Mouse (Mus musculus): ENCODE data around the gene Armh3.
"Not testable (repeated sequence)": the region's sequence is repeated elsewhere in the genome, so short reads cannot be mapped to it uniquely, and the experiment has no call there.

The Armh3 gene

DNA sequence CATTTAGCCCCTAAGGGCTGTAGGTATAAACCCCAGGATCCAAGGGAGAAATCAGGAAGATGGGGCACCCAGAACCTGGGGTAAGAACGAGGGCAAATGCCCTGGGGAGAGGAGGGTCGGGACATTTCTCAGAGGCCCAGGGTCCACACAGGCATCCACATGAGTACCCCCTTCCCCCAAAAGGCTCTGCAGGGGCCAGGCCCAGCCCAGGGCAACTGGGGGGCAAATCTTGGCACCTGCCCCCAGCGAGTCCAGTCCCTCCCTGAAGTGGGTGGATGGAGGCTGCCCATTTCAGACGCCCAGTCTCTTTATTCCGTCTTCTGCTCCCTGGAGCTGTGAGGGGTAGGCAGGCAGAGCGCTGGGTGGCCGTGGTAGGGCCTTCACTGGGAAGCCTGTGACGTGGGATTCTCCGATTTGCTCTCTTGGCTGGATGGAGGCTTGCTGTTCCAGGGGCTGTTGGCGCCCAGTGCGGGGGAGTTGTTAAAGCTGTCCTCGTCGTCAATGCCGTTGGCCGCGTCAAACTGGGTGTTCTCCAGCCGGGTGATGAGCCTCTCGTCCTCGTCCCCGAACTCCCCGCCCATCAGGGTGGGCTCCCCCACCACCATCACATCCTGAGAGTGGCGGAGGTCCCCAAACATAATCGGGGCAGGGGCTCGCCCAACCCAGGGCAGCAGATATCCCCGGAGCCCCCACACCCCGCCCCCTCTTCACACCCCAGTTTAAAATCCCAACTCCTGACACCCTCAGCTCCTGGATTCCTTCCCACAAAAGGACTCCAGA is 34.6 kb upstream of the Armh3 start:
- no peak for DNase-seq

DNA sequence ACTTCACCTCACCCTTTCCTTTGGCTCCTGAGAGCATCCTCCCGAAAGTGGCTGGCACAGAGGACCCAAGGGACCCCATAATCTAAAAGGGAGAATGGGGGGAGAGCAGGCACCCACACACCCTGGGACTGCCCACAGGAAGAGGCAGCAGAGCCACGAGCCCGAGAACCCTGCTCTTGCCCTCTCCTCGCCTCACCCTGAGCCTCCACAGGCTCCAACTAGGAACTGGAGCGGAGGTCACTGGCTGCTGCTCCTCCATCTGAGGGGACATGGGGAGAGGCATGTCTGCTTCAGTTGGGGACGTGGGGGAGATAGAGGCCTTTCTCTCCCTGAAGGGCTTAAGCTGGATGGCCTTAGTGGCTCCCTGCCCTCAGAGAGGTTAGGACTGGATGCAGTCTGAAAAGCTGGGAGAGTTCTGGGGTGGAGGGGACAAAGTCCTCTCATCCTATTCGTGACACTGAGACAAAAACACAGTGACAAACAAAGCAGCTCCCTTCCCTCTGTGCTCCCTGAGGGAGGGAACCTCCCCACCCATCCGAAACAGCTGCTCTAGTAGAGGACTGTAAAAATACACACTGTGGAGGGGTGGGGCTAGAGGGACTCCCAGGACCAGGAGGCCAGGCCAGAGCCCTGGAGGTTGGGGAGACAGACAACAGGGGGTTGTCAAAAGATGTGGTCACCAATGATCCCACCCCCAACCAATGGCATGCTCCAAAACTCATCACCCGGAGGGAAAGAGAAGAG is 33.6 kb upstream of the Armh3 start:
- no peak for DNase-seq

DNA sequence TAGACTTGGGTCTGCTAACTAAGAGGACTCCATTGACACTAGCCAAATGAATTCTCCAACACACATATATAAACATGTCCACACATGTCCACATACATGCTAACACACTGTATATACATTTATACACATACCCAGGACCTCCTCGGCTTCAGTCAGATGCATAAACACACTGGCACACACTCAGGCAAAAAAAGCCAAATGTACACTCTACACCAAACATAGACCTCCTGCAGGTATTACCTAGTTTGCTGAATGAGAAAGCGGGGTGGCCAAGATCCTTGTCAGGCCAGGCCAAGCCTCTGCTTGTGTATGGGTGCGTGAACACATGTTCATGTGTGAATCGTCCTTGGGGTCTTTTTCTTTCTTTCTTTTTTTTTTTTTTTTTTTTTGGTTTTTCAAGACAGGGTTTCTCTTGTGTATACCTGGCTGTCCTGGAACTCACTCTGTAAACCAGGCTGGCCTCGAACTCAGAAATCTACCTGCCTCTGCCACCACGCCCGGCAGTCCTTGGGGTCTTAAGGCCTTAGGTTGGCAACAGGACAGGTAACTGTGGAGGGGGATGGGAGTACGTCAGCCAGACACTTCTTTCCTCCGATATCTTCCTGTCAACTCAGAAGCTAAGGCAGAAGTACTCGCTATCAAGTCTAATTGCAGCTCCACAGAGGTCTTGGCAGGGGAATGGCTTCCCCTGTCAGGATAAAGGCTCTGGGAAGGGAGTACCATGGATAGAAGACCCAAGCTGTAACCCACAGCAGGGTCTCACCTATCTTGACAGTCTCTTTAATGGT is 32.1 kb upstream of the Armh3 start:
- DNase-seq = no peak

DNA sequence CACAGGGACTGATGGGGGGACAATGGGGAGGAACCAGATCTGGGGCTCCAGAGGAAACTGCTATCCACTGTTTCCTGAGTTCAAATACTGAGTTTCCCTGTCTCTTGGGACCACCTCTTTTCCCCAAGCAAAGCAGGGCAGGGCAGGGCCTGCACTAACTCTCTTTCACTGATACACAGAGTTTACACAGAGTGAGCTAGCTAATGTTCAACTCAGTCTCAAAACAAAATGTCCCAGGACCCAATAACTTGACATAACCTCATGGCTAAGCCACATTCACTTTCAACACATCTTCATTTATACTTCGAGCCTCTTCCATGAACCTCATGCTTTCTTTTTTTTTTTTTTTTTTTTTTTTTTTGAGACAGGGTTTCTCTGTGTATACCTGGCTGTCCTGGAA is 31.4 kb upstream of the Armh3 start:
- DNase-seq = no peak

DNA sequence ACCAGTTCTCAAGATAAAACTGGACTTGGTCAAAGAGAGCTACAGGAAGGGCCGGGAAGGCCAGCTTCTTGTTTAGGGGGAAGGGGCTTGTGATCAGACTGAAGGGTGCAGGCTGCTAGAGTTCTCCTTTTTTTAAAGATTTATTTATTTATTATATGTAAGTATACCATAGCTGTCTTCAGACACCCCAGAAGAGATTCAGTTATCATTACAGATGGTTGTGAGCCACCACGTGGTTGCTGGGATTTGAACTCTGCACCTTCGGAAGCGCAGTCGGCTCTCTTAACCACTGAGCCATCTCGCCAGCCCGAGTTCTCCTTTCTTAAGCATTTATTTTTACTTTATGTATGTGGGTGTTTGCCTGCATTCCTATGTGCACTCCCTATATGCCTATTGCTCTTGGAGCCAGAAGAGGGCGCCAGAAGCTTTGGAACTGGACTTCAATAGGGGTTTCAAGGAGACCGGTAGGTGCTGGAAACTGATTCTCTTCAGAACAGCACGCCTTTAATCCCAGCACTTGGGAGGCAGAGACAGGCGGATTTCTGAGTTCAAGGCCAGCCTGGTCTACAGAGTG is 30.5 kb upstream of the Armh3 start:
- DNase-seq = no peak

DNA sequence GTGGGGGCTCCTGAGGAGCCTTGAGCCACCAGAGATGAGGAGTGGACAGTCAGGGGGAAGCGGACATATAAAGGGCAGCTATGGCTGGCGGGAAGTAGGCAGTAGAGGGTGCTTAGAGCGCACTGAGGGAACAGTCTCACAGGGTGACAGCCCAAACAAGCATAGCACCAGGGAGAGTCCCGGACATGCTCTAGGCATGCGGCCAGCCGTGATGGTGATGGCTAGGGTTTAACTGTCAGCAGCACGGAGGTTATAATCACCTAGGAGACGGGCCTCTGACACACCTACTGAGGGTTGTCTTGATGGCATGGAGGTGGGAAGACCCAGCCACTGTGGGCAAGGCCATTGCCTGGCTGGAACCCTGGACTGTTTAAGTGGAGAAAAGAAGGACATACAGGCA is 28.3 kb upstream of the Armh3 start:
- DNase-seq = no peak

DNA sequence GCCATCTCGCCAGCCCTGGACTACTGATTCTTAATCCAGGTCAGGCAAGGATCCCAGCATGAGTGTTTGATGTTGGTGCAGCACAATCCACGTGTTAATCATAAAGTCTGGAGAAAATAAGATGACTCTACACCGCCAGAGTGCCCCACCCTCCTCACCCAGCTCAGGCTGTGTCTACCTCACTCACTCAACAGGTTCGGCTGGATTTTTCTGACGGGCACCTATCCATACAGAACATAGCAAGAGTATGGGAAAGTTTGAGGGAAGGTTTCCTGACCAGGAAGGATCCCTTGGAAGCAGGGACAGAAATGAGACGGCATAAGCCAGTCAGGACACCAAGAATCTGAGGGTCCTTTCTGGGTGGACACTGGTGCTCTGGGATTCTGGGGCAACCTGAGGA is 26.7 kb upstream of the Armh3 start:
- DNase-seq = no peak

DNA sequence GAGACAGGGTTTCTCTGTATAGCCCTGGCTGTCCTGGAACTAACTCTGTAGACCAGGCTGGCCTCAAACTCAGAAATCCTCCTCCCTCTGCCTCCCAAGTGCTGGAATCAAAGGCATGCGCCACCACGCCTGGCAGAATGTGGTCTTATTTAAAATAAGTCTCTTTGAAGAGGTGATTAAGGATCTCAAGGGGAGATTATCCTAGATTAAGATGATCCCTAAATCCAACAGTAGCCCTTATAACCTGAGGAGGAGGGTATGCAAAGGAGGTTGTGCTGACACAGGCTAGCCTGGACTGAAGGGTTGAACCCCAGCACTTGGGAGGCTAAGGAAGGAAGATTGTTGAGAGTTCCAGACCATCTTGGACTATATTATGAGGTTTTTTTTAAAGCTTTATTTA is 17.7 kb upstream of the Armh3 start:
- no peak for DNase-seq

DNA sequence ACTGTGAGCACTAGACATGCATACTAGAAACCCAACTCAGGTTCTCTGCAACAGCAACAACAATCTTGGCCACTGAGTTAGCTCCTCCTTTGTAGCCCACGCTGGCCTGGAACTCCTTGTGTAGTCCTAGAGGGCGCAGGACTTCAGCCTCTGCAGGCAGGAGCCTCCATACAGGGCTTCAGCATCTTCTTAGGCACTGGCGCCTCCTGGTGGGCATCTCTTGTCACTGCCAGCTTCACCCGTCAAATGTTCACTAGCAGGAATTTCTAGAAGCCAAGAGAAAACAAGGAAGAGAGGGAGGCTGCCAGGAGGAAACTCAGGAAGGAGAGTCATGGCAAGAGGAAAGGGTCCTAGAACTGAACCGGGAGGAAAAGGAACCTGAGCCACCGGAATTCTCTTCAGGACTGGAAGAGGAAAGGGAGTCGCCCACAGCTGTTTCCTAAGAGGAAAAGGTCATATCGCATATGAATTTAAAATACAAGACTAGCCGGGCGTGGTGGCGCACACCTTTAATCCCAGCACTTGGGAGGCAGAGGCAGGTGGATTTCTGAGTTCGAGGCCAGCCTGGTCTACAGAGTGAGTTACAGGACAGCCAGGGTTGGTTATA is 16.4 kb upstream of the Armh3 start:
- peak; percentile 88 to 92 for DNase-seq

DNA sequence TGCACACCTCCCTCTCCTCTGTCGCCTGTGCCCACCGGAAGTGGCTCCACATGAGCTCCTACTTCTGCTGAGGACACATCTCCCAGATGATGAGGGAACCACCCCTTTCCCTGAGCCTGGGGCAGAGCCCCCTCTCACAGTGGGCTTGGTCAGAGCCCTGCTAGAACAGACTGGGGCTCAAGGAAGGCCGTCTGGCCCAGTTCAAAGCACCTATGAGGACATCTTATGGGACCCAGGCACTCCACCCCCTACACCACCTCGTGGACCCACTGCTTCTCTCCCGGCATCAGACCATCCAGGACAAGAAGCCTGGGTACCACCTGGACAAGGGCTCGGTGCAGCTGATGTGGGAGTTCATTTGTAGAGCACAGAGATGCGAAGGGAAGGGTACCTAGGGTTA is 7.4 kb upstream of the Armh3 start:
- no peak for DNase-seq

DNA sequence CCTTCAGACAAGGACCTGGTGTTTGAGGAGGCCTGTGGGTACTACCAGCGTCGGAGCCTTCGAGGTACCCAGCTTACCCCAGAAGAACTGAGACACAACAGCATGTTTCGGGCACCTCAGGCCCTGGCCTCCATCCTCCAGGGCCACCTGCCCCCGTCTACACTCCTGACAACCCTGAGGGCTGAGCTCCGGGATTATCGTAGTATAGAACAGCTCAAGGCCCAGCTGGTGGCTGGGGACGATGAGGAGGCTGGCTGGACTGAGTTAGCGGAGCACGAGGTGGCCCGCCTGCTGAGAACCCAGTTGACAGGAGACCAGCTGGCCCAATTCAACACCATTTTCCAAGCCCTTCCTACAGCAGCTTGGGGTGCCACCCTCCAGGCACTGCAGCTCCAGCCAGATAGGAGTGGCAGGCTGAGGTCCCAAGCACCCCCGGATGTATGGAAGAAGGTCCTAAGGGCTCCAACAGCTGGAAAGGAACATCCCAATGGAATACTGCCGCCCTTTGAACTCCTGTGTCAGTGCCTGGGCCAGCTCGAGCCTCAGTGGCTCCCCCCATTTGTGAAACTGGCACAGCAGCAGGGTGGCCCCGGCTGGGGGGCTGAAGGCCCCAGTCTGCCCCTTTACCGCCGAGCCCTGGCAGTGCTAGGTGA is 6.7 kb upstream of the Armh3 start:
- peak; percentile 11 to 13 for DNase-seq

DNA sequence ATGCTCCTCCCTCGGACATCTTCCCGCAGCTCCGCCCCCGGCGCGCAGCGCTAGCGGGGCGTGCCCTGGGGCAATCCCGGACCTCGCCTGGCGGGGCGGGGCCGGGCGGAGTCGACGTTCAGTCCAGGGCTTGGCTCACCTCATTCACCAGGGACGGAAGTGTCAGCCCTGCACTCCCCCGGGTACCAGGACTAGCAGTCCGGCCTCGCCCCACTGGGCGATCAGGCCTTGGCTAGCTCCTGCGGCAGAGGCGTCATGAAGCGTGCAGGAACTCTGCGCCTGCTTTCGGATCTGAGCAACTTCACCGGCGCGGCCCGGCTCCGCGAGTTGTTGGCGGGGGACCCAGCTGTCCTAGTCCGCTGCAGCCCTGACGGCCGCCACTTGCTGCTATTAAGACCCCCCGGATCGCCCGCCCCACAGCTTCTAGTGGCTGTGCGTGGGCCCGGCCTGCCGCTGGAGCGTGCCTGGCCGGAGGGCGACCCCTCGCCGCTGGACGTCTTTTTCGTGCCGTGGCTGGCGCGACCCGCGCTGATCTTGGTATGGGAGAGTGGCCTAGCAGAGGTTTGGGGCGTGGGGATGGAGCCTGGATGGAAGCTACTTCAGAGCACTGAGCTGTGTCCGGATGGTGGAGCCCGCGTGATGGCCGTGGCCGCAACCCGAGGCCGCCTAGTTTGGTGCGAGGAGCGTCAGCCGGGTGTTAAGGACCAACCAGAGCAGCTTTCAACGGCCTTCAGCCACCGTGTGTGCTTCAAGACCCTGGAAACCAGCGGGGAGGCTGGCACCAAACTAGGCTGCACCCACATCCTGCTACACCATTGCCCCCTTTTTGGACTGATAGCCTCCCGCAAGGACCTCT is 5.3 kb upstream of the Armh3 start, which contains the start of gene Hps6:
Hps6 (plus strand) TSS at position 138 of the 856 bp plus-strand sequence.
- DNase-seq = peak; percentile 90 to 91

DNA sequence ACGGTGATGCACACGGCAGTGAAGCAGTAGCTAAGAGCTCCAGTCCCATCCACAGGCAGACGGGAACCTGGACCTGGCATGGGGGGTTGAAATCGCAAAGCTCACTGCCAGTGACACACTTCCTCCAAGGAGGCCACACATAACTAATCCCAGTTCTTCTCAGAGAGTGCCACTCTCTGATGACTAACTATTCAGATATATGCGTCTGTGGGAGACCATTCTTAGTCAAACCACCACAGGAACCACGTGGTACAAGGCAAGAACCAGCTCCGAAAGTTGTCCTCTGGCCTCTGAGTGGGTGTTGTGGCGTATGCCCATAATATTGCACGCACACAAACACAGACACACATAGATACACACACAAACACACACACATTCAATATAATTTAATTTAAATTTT is 4.0 kb upstream of the Armh3 start:
- DNase-seq = no peak

DNA sequence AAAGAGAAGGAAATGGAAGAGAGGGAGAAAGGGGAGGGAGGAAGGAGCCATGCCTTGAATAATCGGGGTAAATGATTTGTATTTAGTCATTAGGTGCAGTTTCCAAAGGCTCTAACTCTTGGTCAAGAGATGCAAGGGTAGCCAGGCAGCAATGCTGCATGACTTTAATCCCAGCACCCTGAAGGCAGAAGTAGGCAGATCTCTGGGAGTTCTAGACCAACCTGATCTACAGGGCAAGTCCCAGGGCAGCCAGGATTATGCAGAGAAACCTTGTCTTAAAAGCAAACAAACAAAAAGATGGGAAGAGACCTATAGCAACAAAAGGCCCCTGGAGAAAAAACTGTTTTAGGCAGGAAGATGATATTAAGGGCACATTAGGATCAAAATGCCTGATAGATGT is 1.1 kb upstream of the Armh3 start:
- no peak for DNase-seq

DNA sequence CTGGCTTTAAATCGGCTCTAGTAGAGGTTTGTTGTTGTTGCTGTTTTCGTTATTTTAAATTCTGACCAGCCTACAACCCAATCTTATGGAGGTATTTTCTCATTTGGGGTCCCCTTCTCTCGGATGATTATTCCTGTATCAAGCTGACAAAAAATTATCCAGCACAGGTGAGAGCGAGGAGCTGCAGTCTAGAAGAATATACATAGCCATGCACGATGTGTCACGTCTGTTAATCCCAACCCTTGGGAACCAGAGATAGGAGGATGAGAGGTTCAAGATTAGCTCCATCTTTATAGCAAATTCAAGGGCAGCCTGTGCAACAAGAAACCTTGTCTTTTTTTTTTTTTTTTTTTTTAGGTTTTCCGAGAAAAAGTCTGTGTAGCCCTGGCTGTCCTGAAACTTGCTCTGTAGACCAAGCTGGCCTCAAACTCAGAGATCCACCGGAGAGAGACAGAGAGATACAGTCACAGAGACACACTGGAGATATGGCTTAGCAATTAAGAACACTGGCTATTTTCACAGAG is 468 bp upstream of the Armh3 start:
- peak in 1 of 2 experiments; percentile 8 for DNase-seq

DNA sequence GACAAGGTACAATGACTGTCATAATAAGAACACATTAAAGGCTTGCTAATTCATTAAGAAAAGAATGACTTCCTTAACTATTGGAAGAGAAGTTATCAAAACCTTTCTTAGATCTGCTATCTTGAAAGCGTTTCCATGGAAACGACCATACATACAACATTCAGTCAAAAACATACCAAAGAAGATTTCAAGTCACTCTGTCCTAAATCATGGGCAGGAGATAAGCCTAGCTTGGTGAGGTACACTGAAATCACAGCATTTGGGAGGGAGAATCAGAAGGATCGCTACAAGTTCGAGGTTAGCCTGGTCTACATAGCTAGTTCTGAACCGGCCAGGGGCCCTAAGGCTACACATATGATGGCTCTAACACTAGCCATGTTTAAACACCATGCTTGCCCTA is 923 bp downstream of the Armh3 start:
- peak in 1 of 2 experiments; percentile 9 for DNase-seq

DNA sequence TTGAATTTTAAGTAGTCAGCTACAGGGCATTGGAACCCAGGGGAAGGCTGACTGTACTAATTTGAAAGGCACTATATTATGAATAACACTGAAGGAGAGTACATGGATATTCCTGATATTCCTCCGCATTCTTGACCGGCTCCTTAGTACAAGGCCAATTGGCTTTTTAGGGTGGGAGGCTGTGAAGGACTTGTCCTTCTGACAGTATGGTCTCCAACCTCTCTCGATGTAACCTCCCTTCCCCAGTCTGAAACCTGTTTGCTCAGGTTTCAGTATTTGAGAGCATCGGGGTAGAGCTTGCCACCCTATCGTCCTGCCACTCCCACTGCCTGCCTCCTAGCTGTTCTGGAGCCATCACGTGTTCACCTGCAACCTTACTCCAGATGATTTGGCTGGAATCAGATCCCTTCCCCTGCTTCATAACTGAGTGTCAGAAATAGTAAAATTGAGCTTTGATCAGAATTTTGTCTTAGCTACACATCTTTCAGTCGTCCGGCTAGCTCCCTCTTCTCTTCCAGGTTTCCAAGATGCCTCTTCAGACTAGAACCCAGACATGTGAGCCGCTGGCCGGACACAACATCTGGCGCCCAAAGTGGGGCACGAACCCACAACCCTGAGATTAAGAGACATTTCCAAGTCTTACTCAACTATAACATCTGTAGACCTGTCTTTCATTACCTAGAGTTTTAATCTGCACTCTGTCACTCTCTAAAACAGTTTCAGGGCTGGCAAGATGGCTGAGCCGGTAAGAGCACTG is 4.1 kb downstream of the Armh3 start:
- DNase-seq = no peak

DNA sequence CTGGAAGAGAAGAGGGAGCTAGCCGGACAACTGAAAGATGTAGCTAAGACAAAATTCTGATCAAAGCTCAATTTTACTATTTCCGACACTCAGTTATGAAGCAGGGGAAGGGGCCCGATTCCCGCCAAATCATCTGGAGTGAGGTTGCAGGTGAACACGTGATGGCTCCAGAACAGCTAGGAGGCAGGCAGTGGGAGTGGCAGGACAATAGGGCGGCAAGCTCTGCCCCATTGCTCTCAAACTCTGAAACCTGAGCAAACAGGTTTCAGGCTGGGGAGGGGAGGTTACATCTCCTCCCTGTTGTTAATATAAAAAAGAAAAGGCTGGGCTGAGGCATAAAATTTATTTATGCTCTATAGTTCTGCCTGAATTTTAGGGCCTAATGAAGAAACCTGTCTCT is 4.8 kb downstream of the Armh3 start:
- DNase-seq = not testable (repeated sequence)

DNA sequence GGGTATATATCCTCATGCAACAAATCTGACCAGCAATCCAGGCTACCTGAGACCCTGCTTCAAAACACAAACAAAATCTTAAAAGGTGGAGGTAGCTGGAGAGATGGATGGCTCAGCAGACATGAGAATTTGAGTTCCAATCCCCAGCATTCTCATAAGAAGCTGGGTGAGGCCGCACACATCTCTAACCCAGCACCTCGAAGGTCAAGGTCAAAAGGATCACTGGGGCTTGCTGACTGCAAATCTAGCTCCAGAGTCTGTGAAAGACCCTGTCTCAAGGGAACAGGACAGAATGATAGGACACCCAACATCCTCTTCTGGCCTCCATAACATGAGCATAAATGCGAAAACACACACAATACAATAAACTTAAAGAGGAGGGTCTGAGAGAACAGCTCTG is 7.1 kb downstream of the Armh3 start:
- no peak for DNase-seq

DNA sequence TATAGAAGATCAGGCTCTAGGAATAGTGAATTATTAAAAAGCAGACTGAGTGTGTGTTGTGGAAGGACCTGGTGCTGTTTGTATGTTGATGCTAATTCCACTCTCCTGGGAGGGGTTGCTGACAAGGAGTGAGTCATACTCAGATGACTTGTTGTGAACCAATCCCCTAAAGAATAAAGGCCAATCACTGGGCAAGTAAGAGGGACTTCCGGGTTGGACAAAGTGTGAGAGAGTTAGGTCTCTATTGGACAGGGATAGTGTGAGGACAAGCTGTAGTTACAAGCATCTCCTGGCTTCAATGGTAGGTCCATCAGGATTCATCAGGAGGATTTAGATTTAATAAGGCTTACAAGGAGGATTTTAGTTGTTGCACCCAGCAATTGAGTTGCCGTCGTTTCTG is 10.1 kb downstream of the Armh3 start:
- DNase-seq = no peak

Measured in cerebellum, adult 18-20 months (tissue).